Mouse (Mus musculus) stomach, postnatal 0 days (tissue): ENCODE results near the gene Egr4.

ENCODE experiments used
- CTCF ChIP-seq: IDR thresholded peaks from 2 replicates; pipeline ENCODE4 v1.5.1; 2016; ENCODE audit warnings: antibody characterized with exemption, low read depth, mild to moderate bottlenecking, moderate library complexity
- EP300 ChIP-seq: optimal IDR thresholded peaks from 2 replicates; pipeline ENCODE3; 2016; ENCODE audit warnings: antibody characterized with exemption

GRCm38 (mm10) chr6:85485738-85486137 lies 27.7 kb downstream of the Egr4 start:
- TF ChIP-seq EP300 (no peak), CTCF (no peak)
